Mouse (Mus musculus): ENCODE results near the gene Ncapd2.

DNA sequence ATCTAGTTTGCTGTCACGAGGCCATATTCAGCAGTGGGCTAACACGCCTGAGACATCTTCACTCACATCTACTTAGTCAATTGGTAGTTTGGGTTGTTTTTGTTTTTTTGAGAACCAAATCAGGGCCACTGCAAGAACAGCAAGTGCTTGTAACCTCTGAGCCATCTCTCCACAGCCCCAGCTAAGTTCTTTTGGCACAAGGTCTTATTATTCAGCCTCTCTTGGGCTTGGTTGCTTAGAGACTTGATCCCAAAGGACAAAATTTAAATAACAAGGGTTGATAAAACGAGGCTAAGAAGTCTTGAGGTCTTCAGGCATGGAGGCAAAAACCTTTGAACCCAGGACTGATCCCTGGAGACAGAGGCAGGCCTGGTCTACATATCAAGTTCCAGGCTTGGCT, 4.8 kb upstream of the Ncapd2 start:
- TF ChIP-seq CTCF (IDR thresholded peaks at IDR 0.05; ENCODE audit: extremely low read depth, insufficient read length, insufficient replicate concordance, low read depth, low read length) (no peak), POLR2A (IDR thresholded peaks at IDR 0.05; ENCODE audit: low read depth, low read length) (no peak)

All from small intestine, adult 2 months (tissue).